Mouse (Mus musculus) gastrocnemius, adult 2 months (tissue): ENCODE measurements at regions not wholly inside any gene's neighbourhood (a gene's known extent, or its start where the extent isn't known, plus 50 kb on each side); places are given as distances from the start of the nearest gene placed in this dataset.
A peak's percentile ranks its signal among the peaks of the same experiment; 100 is the strongest.
"Not testable (repeated sequence)": the region's sequence is repeated elsewhere in the genome, so short reads cannot be mapped to it uniquely, and the experiment has no call there.

Experiments used
- DNase-seq: peaks from one replicate; pipeline ENCODE4 v3.0.0; 2022
- H3K27ac ChIP-seq: fragments of 200-600 bp; 2 replicates; pipeline ENCODE4 v1.8.1; 2022; ENCODE audit warnings: mild to moderate bottlenecking
- H3K4me3 ChIP-seq: fragments of 200-600 bp; 2 replicates; pipeline ENCODE4 v1.8.1; 2022; ENCODE audit warnings: mild to moderate bottlenecking, moderate library complexity
- CTCF ChIP-seq: fragments of 200-600 bp; IDR thresholded peaks from 2 replicates; pipeline ENCODE4 v1.8.1; 2022; ENCODE audit warnings: antibody characterized with exemption, mild to moderate bottlenecking, moderate library complexity
- intact Hi-C: fragments of 180-260 bp; cut with DNase I; formaldehyde crosslinking; loops from one replicate; pipeline ENCODE4 v1.15.1; 2025

DNA sequence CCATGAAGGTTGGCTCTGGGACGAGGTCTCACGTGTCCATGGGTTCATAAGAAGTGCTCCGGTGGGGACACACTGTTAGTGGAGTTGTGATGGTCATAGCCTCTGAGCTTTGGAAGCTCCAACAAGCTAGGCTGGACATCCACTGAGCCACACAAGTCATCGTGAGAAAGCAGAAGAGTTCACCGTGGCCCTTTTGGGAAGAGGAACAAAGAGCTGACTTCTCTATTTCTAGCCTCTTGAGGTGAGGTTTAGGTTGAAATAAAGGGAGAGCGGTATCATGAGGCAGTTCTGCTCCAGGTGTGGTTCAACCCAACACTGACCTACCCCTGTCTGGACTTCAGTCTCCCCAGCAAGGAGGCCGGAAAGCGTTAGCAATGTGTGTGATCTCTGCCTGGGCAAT is 85.3 kb upstream of the Stt3b start:
- H3K4me3 ChIP-seq: no peak overlapping the region
- no peak overlapping the region for H3K27ac ChIP-seq
- TF ChIP-seq CTCF: no peak
- intact Hi-C loops: no loop called here
- no peak for DNase-seq

DNA sequence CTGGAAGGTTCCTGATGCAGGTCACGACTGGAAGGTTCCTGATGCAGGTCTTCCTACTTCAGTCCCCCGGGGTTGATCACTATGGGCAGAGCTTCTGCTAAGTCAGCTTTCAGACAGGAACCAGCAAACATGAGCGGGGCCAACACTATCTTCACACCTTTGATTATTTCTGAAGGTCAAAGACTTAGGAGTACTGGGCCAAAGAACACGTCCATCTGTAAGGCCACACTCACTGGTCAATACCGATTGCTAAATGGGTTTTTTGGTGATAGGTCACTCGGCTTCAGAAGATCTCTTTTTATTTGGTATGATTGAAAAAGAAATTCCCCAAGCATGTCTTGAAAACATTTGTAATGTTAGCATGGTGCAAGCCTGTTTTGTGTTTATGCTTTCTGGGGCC is 90.2 kb upstream of the Stt3b start:
- DNase-seq: no peak
- intact Hi-C loops: no loop called here
- no peak overlapping the region for H3K27ac ChIP-seq
- TF ChIP-seq CTCF: no peak
- no peak overlapping the region for H3K4me3 ChIP-seq

DNA sequence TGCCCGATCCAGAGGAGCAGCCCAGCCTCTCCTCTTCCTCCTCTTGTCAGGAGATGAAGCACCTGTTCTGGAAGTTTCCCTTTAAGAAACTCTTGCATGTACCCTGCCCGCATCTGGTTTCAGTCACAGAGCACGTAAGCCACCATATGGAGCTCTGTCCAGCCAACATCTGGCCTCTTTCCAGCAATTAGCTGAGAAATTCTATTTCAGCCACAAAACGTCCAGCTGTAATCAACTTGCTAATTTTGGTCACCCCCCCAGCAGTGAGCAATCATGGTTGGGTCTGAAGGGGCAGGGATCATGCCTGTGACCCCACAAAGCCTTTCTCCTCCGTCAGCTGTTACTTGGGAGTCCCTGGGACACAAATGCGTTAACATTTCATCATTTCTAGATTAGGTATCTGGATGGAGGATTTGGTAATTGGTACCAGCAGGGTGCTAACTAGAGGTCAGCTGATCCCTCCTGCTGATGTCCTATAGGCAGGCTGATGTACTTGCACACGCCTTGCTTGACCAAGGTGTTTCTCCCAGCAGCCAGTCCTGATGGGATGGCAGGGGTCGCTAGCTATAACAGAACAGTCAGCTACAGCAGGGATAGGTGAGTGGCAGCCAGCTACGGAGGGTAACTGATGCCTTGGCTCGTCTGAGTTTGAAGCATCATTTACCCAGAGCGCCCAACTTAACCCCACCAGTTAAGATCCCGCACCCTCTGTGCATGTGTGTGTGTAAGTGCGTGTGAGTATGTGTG is 91.4 kb upstream of the Stt3b start:
- no peak for TF ChIP-seq CTCF
- no peak for DNase-seq
- Histone ChIP-seq H3K4me3 (no peak overlapping the region), H3K27ac (no peak overlapping the region)
- intact Hi-C loops: no loop called here

DNA sequence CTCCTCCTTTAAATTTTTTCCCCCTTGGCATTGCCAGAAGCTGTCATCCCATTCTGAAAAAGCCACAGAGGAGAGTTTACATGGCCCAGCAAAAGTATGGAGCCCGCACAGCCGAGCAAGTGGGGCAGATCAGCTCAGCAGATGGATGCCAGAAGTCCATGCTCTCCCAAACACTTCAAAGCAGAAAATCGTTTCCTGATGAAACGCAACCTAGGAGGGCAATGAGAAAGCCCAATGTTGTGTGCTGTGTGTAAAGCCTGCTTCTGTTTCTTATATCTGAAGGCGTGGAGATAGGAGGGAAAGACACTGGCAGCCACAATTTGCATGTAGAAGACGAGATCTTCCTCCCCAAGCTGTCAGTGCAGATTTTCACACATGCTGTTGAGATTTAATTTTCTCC is 92.4 kb upstream of the Stt3b start:
- H3K4me3 ChIP-seq: no peak overlapping the region
- DNase-seq: no peak
- intact Hi-C loops: no loop called here
- TF ChIP-seq CTCF: no peak
- H3K27ac ChIP-seq: no peak overlapping the region

DNA sequence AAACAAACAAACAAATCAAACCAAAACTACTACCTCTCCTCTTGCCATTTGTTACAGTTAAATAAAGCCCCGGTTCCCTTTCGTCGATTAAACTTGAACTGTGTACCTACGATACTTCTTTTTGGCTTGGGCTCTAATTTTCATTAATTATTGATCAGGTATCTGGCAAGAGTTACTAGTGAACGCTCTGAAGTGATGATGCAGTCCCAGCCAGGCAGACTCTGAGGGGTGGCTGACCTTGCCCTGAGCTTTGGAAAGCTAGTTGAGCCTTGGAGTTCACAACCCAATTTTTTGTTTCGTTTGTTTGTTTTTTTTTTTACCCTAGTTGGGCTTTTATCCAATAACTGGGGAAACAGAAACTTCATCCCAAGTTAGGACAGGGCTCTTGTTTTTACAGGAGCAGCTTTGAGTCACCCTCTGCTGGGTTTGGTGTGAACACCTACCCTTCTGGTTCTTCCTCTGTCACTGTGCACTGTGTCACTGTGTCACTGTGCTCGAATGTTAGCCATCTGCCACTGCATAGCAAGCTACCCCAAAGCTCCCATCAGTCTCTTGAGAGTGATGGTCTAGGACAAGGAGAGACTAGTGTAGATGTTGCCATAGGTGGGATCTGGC is 93.2 kb upstream of the Stt3b start:
- DNase-seq: no peak
- intact Hi-C loops: no loop called here
- TF ChIP-seq CTCF: no peak
- H3K4me3 ChIP-seq: no peak overlapping the region
- no peak overlapping the region for H3K27ac ChIP-seq

DNA sequence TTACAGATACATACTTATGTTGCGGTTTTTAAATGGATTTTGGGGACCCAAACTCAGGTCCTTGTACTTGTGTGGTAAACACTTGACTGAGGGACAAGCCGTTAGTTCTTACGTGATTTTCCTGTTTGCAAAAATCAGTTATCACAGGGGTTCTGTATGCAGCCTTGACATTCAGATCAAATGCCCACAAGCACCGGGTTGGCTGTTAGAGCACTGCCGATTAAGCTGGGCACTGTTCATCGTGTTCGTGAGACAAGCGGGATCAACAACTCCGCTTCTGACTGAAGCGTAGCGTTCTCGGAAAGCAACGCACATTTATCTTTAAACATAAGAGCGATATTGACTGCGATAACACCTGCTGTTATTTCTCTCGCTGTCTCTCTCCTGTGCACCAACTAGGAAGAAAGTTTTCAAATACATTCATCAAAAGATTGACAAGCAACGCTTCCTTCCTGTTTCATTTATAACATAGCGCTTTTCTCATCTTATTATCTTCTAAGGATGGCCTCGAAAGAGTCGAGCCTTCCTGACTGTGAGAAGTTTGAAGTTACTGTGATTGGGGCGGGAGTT is 97.8 kb upstream of the Stt3b start:
- no peak for DNase-seq
- intact Hi-C loops: no loop called here
- Histone ChIP-seq H3K4me3 (no peak overlapping the region), H3K27ac (no peak overlapping the region)
- TF ChIP-seq CTCF: no peak

DNA sequence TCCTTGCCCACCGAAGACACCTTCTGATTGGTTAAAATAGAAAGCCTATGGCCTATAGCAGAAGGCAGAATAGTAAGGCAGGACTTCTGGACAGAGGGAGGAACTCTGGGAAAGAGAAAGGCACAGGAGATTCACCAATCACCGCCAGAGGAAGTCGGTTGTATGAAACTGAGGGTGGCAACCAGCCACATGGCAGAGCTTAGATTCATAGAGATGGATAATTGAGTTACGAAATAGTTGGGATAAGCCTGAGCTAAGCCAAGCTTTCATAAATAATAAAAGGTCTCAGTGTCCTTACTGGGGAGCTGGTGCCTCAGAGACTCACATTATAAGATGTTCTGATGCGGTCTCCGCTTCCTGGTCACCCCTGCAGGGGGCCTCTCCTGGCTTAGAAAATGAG is 98.7 kb upstream of the Stt3b start:
- intact Hi-C loops: no loop called here
- TF ChIP-seq CTCF: no peak
- no peak overlapping the region for H3K4me3 ChIP-seq
- no peak overlapping the region for H3K27ac ChIP-seq
- DNase-seq: peak; percentile 51

DNA sequence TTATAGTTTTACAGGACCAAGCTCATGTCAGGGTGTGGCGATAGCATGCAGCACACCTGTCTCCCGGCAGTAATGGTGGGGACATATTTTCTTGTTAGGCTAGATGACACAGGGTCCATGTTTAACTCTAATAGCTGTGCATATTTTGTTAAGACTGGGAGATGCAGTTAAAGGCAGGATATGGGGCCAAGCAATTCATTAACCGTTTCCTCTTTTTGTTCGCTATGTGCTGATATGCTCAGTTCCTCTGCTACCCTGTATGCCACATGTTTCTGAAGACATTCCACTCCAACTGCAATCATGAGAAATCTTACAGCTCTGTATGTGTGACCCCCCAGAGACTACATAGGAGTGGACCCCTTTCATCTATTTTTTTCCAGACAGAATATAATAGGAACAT is 104.0 kb upstream of the Stt3b start:
- H3K27ac ChIP-seq: no peak overlapping the region
- DNase-seq: no peak
- no peak overlapping the region for H3K4me3 ChIP-seq
- no peak for TF ChIP-seq CTCF
- intact Hi-C loops: no loop called here

DNA sequence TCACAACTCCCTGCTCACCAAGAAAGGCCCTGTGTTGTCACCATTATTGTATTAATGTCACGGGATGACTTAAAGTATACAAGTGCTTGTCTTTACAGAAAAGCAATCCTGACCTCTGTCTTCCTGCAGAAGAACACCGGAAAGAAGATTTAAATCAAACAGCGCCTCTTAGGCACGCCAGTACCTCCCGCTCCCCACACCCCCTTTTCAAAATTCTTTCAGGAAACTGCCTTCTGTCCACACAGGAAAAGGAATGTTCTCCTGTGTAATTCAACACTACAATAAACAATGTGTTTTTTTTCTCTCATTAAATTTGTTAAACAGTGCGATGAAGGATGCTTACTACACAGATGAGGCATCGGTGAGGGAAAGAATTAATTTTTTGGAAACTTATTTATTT is 112.6 kb upstream of the Stt3b start:
- TF ChIP-seq CTCF: no peak
- H3K4me3 ChIP-seq: no peak overlapping the region
- no peak overlapping the region for H3K27ac ChIP-seq
- DNase-seq: no peak
- intact Hi-C loops: no loop called here

DNA sequence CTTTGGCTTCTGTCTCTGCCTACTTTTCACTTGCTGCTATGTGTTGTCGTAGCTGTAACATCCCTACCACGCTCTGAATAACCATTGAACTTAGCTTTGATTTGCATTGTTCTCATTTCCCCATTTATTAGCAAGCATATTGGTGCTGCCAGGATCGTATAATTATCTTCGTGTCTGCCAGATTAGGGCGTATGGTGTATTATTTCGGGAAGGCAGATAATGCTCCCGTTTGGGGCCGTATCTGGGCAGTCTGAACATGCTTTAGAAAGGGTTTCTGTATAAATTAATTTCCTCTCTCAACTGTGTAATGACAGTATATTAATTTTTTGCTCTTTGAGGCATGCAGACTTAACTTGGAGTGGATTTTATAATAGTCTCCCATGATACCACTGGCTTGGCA is 116.5 kb upstream of the Stt3b start:
- no peak for TF ChIP-seq CTCF
- H3K27ac ChIP-seq: no peak overlapping the region
- intact Hi-C loops: no loop called here
- no peak for DNase-seq
- H3K4me3 ChIP-seq: no peak overlapping the region

DNA sequence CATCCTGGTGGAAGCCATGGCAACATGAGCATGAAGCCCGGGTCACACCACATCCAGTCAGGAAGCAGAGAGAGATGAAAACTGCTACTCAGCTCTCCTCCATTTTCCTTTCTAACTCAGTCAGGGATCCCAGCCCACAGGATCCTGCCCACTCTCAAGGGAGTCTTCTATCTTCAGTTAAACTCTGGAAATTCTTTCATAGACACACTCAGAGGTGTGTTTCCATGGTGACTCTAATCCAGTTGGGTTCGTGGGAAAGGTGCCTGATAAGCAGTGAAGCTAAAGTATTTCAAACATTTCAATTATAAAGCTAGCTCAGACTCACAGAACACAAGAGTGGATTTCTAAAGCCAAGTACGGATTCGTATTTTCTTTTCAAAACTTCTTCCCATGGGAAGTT is 120.0 kb upstream of the Stt3b start:
- no peak for TF ChIP-seq CTCF
- no peak for DNase-seq
- intact Hi-C loops: no loop called here
- Histone ChIP-seq H3K27ac (no peak overlapping the region), H3K4me3 (no peak overlapping the region)

DNA sequence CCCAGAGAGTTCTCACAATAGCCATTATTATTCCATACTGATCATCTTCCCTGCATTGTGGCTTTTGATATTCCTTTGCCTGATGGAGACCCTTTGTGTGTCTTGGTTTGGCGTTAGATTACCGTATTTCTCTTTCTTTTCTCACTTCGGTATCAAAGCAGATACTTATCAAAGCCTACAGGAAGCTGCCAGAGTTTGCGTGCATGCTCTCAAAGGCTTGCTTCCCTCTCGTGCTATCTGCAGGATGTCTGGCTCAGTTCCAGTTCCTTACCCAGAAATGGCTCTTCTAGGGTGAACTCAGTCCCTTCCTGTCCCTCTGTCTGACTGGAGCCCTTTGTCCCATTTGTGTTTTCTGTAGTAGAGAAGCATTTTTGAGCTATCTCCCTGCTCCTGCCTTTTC is 124.5 kb upstream of the Stt3b start:
- intact Hi-C loops: no loop called here
- TF ChIP-seq CTCF: no peak
- H3K4me3 ChIP-seq: no peak overlapping the region
- no peak for DNase-seq
- no peak overlapping the region for H3K27ac ChIP-seq

DNA sequence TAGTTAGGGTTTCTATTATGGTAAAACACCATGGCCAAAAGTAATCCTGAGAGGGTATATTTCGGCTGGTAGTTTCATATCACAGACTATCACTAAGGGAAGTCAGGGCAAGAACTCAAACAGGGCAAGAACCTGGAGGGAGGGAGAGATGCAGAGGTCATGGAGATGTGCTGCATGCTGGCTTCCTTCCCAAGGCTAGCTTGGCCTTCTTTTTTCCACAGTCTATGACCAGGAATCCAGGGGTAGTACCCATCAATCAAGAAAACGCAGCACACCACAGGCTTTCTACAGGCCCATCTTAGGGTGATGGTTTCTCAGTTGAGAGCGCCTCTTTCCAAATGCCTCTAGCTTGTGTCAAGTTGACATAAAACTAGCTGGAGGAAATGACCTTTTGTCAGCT is 126.1 kb upstream of the Stt3b start:
- intact Hi-C loops: no loop called here
- DNase-seq: no peak
- H3K27ac ChIP-seq: no peak overlapping the region
- no peak overlapping the region for H3K4me3 ChIP-seq
- no peak for TF ChIP-seq CTCF

DNA sequence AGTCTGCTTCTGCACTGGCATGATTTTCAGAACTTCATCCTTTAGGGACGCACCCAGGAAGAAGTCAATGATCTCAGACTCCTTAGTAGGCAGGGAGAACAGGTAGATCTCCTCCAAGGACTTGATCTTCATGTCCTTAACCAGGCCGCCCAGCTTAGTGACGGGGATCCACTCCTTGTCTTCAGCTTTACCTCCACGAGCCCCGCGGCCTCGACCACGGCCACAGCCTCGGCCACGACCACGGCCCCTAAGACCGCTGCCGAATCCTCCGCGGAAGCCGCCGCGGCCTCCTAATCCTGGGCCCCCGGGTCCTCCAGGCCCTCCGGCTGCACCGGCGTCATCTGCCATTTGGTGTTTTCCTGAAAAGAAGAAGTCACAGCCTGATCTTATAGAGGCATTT is 128.0 kb upstream of the Stt3b start:
- H3K4me3 ChIP-seq, intact Hi-C loops, H3K27ac ChIP-seq, DNase-seq: not testable (repeated sequence)
